Mouse (Mus musculus) layer of hippocampus, adult 2 months (tissue): ENCODE results near the gene Nectin1. TPM values are rescaled to one million over a fixed set of nuclear protein-coding genes. Genes with fewer than 3 reads are reported as not detected.
A peak's percentile ranks its signal among the peaks of the same experiment; 100 is the strongest.

Experiments used
- DNase-seq, 2 experiments: peaks; one replicate each; pipeline ENCODE4 v3.0.0; 2022; ENCODE audit warnings: low spot score in 2 of 2
- H3K27ac ChIP-seq: fragments of 200-600 bp; 2 replicates; pipeline ENCODE4 v1.8.1; 2022
- H3K4me3 ChIP-seq: fragments of 200-600 bp; 2 replicates; pipeline ENCODE4 v1.8.1; 2022; ENCODE audit warnings: mild to moderate bottlenecking
- CTCF ChIP-seq: fragments of 200-600 bp; conservative IDR thresholded peaks from 2 replicates; pipeline ENCODE4 v1.8.1; 2022; ENCODE audit warnings: antibody characterized with exemption, mild to moderate bottlenecking, moderate library complexity
- total RNA-seq, 2 experiments: library from RNA; stranded (reverse); gene quantifications; 2 replicates each; pipeline ENCODE4 v1.2.3; 2021

Nectin1 gene
- total RNA-seq, 2 experiments from 2014 or later, result 67.2 to 72.6 TPM

DNA sequence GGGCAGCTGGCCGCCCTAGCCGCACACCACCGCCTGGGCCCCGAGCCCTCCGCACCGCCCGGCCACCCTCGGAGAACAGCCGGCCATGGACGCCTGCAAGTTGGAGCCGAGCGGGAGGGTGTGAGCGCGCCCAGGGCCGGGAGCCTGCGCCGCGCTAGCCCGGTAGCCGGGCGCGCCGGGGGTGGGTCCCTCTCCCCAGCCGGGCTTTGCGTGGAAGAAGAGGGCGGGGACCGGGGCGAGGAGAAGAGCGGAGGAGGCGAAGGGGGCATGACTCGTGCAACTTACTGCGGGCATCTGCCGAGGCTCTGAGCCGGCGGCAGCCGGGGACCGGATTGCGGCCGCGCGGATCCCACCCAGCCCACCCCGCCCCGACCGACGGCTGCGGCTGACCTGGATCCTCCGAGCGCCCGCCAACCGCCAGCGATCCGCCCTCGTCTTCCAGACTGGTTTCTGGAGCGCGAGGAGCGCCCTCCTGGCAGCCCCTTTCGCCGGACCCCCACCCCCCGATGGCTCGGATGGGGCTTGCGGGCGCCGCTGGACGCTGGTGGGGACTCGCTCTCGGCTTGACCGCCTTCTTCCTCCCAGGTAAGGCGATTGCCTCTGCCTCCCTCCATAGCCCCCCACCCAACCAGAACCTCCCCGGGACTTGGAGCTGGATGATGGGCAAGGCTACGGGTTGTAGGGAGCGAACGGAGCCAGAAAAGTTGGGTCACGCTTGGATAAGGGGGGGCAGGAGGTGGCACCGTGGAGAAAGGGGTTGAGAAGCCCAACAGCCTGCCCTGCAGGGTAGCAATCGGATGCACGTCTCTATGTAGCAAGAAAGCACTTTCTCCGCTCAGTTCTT lies 576 bp downstream of the Nectin1 start:
- no peak for DNase-seq

DNA sequence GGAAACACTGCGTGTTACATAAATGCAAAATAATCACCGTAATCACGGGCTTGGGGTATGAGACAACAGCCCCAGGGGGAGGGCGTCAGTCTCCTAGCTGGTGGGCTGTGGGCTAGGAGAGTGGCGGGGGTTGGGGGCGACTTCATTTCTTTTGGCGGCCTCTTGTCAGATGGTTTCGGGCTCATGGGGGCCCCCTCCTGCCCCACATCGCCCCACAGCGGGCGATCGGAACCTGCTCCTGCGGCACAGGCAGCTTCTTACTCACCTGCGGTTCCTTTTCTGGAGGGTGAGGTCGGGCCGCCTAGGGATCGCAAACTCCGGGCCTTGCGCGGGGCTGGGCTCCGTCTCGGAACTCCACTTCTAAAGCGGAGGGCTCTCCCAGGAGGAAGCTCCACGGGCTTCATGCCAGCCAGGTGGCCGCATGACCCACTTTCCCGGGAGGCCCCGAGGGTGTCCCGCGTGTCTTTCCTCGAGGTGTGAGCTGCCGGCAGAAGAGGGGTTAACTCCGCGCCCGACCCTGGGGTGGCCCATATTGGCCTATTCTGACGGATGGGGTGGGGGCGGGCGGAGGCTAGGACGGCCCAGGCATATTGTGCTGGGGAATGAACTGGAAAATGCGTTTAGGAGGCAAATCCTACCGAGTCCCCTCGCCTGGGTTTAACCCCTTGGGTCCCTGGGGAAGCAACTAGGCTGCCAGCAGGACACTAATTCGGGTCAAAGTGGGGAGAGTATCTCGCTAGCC lies 1.4 kb downstream of the Nectin1 start:
- peak; percentile 64 for TF ChIP-seq CTCF
- H3K4me3 ChIP-seq, result peak overlapping the region; percentile 89
- DNase-seq, result peak in 1 of 2 experiments; percentile 33
- H3K27ac ChIP-seq, result peak overlapping the region; percentile 95

More for the DNA sequence above, 576 bp downstream of the Nectin1 start:
- Histone ChIP-seq H3K27ac (peak overlapping the region; percentile 95), H3K4me3 (peak overlapping the region; percentile 89)
- no peak for TF ChIP-seq CTCF

DNA sequence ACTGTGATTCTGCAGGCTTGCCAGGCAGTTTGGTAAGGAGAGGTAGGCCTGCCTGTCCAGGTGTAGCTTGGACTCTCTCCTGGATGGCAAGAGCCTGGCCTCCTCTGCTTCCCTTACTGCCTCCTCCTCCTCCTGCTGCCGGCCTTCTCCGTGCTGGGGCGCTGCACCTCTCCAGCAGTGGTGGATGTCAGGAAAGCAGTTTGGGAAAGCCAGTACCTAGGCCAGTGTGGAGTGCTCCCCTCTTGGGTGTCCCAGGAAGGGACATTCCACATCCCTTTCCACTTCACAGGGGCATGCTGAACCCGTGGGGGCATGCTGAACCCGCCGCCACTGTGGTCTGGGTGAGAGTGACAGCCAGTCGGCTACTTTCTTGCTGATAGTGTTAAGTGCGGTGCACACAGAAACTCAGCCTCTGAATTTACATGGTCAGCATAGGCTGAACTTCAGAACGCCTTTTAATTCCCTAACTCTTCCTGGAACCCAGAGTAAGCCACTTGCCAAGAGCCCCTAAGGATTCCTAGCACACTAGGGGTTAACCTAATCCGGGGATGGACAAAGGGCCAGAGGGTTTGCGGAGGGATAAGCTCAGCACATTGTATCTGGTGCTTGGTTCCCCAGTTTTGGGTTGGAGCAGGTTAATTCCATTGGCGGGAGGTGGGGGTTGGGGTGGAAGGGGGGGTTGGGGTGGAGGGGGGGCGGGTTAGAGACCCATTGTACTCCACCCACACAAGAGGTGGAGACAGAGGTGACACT lies 2.3 kb downstream of the Nectin1 start:
- peak overlapping the region; percentile 95 for H3K27ac ChIP-seq
- no peak for DNase-seq

DNA sequence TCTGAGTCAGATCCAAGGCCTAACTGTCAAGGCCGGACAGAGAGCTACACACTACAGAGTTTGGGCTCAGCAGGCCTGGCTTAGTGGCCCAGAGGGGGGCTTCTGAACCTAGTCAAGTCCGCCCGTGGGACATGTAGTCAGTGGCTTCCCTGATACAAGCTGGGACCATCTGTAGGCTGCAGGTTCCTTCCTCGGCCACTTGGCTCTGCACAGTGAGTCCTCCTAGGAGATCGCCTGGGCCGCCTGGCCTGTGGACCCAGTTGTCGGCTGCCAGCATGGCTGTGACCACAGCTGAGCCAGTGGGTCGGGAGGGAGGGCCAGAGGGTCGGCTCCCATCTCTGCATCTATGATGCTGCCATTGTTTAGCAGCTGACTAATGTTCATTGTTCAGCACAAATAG lies 3.9 kb downstream of the Nectin1 start:
- H3K27ac ChIP-seq, result peak overlapping the region; percentile 10; the same call in 1 of the 2 replicates
- DNase-seq, result no peak
- peak overlapping the region; percentile 13; the same call in 1 of the 2 replicates for H3K4me3 ChIP-seq

More for the DNA sequence above, 2.3 kb downstream of the Nectin1 start:
- H3K4me3 ChIP-seq, result peak overlapping the region; percentile 89
- TF ChIP-seq CTCF, result no peak

DNA sequence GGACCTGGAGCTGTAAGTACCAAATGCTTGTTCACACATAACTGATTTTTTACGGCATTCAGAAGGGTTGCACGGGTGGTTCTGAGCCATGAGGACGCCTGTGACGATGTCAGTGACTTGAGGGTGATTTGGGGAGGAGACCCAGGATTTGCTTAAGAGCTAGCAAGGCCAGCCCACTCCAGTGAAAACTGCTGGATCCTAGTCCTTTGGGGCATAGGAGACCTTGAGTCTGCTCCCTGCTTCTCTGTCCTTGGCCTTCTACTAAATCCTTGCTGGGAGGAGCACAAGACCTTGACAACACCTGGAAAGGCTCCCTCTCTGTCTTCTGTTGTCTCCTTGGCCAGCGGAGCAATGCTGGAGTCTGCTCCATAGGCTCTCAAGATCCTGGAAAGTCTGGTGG lies 4.7 kb downstream of the Nectin1 start:
- H3K4me3 ChIP-seq, result no peak overlapping the region
- no peak for TF ChIP-seq CTCF
- H3K27ac ChIP-seq, result no peak overlapping the region
- no peak for DNase-seq

More for the DNA sequence above, 3.9 kb downstream of the Nectin1 start:
- TF ChIP-seq CTCF, result peak; percentile 30; the same call in 1 of the 2 replicates

DNA sequence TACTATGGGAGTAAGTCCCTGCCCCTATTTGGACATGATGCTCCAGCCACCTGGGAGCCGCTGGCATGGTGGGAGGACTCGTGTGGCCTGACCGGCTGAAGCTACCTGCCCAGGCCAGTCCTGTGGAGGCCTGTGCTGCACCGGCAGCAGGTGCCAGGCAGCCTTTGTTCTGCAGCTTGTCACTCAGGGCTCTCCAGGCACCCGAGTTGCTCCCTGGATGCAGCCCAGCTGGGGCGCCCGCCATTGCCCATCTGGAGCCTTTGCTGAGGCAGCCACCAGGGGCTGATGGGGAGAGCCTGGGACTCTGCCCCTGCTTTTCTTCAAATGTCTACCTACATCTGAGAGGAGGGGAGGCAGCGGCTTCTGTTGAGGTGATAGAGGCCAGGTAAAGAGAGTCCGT lies 6.3 kb downstream of the Nectin1 start:
- no peak overlapping the region for H3K27ac ChIP-seq
- H3K4me3 ChIP-seq, result no peak overlapping the region
- TF ChIP-seq CTCF, result peak; percentile 32
- DNase-seq, result no peak

DNA sequence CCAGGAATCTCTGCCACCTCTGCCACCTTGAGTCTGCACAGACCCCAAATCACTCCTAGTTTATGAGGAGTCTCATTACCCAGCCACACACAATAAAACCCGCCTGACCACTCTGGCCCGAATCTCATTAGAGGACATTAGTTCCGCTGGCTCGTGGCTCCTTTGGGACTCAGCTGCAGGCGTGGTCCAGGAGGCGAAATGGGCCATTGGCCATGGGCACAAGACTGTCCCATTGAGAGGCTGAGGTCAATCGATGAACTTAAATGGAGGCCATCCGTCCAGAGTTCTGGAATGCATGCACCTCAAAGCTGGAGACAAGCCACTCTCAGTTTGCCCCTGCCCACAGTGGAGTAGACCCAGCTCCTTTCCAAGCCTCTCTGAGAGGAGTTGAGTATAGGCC lies 7.3 kb downstream of the Nectin1 start:
- H3K4me3 ChIP-seq, result no peak overlapping the region
- DNase-seq, result no peak
- H3K27ac ChIP-seq, result no peak overlapping the region
- TF ChIP-seq CTCF, result no peak

DNA sequence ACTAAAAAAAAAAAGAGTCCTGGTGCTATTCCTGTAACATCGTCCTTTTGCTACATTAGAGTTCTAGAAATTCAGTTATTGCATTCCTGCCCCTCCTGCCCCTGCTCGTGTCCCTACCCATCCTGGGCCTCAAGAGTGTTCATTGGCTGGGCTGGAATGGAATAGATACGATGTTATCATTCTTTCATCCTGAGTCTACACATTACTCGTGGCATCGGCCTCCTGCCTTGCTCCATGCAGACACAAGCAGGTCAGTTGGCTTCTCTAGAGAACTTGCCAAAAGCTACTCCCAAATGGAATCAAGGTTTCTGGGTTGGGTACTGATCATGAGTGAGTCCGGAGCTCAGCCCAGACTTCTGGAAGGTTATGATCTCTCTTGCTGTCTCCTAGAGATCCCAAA lies 9.7 kb downstream of the Nectin1 start:
- TF ChIP-seq CTCF, result no peak
- no peak for DNase-seq
- Histone ChIP-seq H3K4me3 (no peak overlapping the region), H3K27ac (no peak overlapping the region)

DNA sequence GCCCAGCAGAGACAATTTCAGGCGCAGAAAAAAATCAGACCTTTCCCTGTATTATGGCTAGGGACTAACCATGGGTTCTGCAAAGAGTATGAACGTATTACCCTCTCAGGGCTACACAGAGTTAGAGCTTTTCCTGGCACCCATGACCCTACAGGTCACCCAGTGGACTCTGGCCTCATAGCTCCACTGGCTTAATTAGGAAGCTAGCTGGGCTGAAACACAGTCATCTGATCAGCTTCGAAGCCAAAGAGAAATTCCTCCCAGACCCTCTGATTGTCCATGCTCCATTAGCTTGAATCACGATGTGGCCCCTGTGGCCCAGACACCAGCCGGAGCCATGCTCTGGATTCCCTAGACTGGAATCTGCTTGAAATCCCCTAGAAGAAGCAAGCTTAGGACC lies 10.3 kb downstream of the Nectin1 start:
- Histone ChIP-seq H3K27ac (no peak overlapping the region), H3K4me3 (no peak overlapping the region)
- no peak for DNase-seq
- no peak for TF ChIP-seq CTCF

DNA sequence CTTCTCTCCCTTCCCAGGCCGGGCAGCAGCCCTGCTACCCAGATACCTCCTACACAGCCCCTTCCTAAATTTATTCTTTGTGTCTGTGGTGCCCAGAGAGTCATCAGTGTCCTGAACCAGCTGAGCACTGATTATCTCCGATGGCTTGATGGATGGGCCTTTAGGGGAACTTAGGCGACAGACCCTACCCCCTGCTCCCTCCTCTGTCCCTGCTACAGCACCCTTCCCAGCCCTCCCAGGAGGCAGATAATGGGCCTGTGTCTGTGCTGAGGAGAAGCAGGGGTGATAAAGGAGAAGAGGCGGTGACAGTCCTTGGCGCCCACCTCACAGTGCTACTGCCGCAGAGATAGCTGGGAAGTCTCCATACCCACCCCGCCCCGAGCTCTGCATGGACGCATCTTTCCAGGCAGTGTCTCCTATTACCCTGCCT lies 11.0 kb downstream of the Nectin1 start:
- no peak overlapping the region for H3K4me3 ChIP-seq
- TF ChIP-seq CTCF, result no peak
- no peak overlapping the region for H3K27ac ChIP-seq
- no peak for DNase-seq

DNA sequence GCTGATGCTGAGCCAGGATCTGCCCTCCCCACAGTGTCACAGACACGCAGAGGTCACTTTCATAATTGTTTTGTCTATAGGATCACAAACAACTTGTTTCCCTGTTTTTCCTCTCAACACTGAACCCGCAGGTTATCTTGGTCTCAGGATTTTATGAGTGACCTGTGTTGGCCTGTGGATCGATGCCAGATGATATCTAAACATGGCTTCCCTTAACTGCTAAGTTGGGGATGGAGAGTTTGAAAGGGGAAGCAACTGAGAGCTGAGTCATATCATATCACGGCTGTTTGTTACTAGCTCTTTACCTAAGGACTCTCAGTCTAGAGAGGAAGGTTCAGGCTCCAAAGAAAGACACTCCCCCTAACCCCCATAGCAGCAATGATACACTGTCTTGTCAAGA lies 11.7 kb downstream of the Nectin1 start:
- no peak overlapping the region for H3K27ac ChIP-seq
- no peak overlapping the region for H3K4me3 ChIP-seq
- no peak for TF ChIP-seq CTCF
- no peak for DNase-seq

DNA sequence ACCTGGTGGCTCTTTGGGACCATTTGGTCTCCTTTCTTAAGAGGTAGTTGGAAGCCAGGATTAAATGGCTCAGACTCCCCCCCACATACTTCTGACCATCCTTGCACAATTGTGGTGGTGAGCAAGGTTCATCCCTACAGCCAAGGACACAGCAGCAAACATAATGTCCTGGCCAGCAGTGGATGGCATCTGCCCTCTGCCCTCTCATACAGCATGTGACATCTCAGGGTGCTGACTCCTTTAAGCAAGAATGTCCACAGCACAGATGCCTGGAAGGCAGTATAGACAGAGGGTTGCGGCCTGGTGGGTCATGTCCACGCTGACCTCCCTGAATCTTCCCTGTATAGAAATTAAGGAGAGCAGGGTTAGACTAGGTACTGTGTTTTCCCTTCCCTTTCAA lies 12.1 kb downstream of the Nectin1 start:
- DNase-seq, result no peak
- Histone ChIP-seq H3K4me3 (no peak overlapping the region), H3K27ac (no peak overlapping the region)
- TF ChIP-seq CTCF, result no peak

DNA sequence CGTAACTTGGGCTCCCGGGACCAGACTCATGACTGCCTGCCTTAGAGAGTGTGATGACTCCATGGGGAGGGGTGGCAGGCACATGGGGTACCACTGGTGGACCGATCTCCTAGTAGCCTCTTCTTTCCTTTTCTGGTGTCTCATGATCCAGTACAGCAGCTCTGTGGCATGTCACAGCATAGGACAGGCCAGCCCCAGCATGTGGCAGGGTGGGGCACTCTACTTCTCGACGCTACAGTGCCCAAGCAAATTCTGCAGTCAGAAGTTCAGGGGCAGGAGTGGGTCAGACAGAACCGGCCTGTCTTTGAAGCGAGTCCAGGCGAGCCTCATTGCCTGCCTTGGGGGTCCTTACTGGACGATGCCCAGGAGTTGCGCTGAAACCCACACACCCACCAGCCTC lies 13.4 kb downstream of the Nectin1 start:
- TF ChIP-seq CTCF, result no peak

More for the DNA sequence above, 13.4 kb downstream of the Nectin1 start:
- Histone ChIP-seq H3K4me3 (no peak overlapping the region), H3K27ac (no peak overlapping the region)
- no peak for DNase-seq
